Mouse (Mus musculus) CH12.LX (cell line): ENCODE results near the gene Gnb1. TPM values are rescaled to one million over a fixed set of nuclear protein-coding genes. Genes with fewer than 3 reads are reported as not detected.
A peak's percentile ranks its signal among the peaks of the same experiment; 100 is the strongest.

ENCODE experiments used
- DNase-seq: peaks from one replicate; pipeline ENCODE4 v3.0.0-alpha.2; 2013; ENCODE audit errors: extremely low read depth
- H3K27ac ChIP-seq: 2 replicates; pipeline ENCODE4 v1.5.1; 2012; ENCODE audit warnings: low read depth, mild to moderate bottlenecking, control low read depth, moderate library complexity; ENCODE audit not compliant: insufficient read depth
- H3K27me3 ChIP-seq: replicated peaks from 2 replicates; pipeline ENCODE3; 2012; ENCODE audit warnings: inconsistent platforms
- H3K36me3 ChIP-seq, 2 experiments: replicated peaks in 1 of 2; 2 replicates each; pipeline versions ENCODE3 to v1.6.1; 2012; ENCODE audit warnings: inconsistent platforms in 1 of 2, low read length in 1 of 2, mild to moderate bottlenecking in 1 of 2, mixed read lengths in 1 of 2, moderate library complexity in 1 of 2; ENCODE audit not compliant: control insufficient read depth in 1 of 2, insufficient read depth in 1 of 2
- H3K4me1 ChIP-seq, 2 experiments: 2 replicates each; pipeline ENCODE4 v1.6.1; 2012; ENCODE audit warnings: inconsistent platforms in 1 of 2, moderate library complexity in 1 of 2; ENCODE audit not compliant: insufficient read depth in 2 of 2, control insufficient read depth in 1 of 2
- H3K4me2 ChIP-seq: 2 replicates; pipeline ENCODE4 v1.6.1; 2012; ENCODE audit warnings: low read depth, mild to moderate bottlenecking, control low read depth; ENCODE audit not compliant: poor library complexity, insufficient read depth, severe bottlenecking
- H3K4me3 ChIP-seq, 3 experiments: fragments of 150-350 bp in 1 of 3; sonication (generic) in 1 of 3; replicated peaks in 1 of 3; 2 replicates each; pipeline versions ENCODE3 to v1.5.1; 2011 to 2012; ENCODE audit warnings: low read depth in 2 of 3, low read length in 2 of 3, mild to moderate bottlenecking in 2 of 3, moderate library complexity in 2 of 3, control low read depth in 1 of 3, improper control_type of control experiment in 1 of 3, inconsistent platforms in 1 of 3, mixed read lengths in 1 of 3; ENCODE audit not compliant: poor library complexity in 1 of 3
- H3K79me2 ChIP-seq: replicated peaks from 2 replicates; pipeline ENCODE4 v1.6.1; 2012; ENCODE audit warnings: mild to moderate bottlenecking, moderate library complexity; ENCODE audit not compliant: control insufficient read depth, poor library complexity, insufficient read depth, severe bottlenecking; ENCODE audit errors: extremely low read depth
- H3K9ac ChIP-seq: 2 replicates; pipeline ENCODE4 v1.6.1; 2012; ENCODE audit warnings: low read depth, mild to moderate bottlenecking, control low read depth, moderate library complexity; ENCODE audit not compliant: insufficient read depth
- H3K9me3 ChIP-seq: replicated peaks from 2 replicates; pipeline ENCODE3; 2012; ENCODE audit warnings: low read length, inconsistent platforms, mixed read lengths
- BHLHE40 ChIP-seq: IDR thresholded peaks from 2 replicates; pipeline ENCODE4 v1.6.1; 2011; ENCODE audit warnings: mild to moderate bottlenecking, low read depth, low read length, improper control_type of control experiment
- CHD1 ChIP-seq: IDR thresholded peaks from 2 replicates; pipeline ENCODE4 v1.6.1; 2012; ENCODE audit warnings: low read depth, low read length, improper control_type of control experiment, inconsistent platforms
- CHD2 ChIP-seq: IDR thresholded peaks from 2 replicates; pipeline ENCODE4 v1.6.1; 2011; ENCODE audit warnings: low read length, improper control_type of control experiment
- CTCF ChIP-seq, 2 experiments: IDR thresholded peaks in 1 of 2; conservative IDR thresholded peaks in 1 of 2; 2 replicates each; pipeline ENCODE4 v1.5.1; 2011 to 2012; ENCODE audit warnings: low read depth in 2 of 2, low read length in 2 of 2, improper control_type of control experiment in 1 of 2, inconsistent platforms in 1 of 2, mild to moderate bottlenecking in 1 of 2, moderate library complexity in 1 of 2
- E2F4 ChIP-seq: IDR thresholded peaks from 2 replicates; pipeline ENCODE4 v1.6.1; 2011; ENCODE audit warnings: low read depth, low read length, improper control_type of control experiment; ENCODE audit not compliant: insufficient replicate concordance
- ELF1 ChIP-seq: IDR thresholded peaks from 2 replicates; pipeline ENCODE4 v1.6.1; 2014; ENCODE audit warnings: low read depth, mild to moderate bottlenecking, inconsistent platforms, low read length, improper control_type of control experiment
- EP300 ChIP-seq: IDR thresholded peaks from 2 replicates; pipeline ENCODE4 v1.6.1; 2011; ENCODE audit warnings: low read length, improper control_type of control experiment
- ETS1 ChIP-seq: conservative IDR thresholded peaks from 2 replicates; pipeline ENCODE4 v1.6.1; 2012; ENCODE audit warnings: low read depth, mild to moderate bottlenecking, inconsistent platforms, low read length, improper control_type of control experiment, moderate library complexity
- GABPA ChIP-seq: IDR thresholded peaks from 2 replicates; pipeline ENCODE4 v1.6.1; 2012; ENCODE audit warnings: low read depth, low read length, improper control_type of control experiment, inconsistent platforms; ENCODE audit not compliant: insufficient replicate concordance
- HCFC1 ChIP-seq: IDR thresholded peaks from 2 replicates; pipeline ENCODE4 v1.6.1; 2012; ENCODE audit warnings: low read depth, mild to moderate bottlenecking, inconsistent platforms, low read length, improper control_type of control experiment
- IRF4 ChIP-seq: IDR thresholded peaks from 2 replicates; pipeline ENCODE4 v1.6.1; 2014; ENCODE audit warnings: low read depth, mild to moderate bottlenecking, inconsistent platforms, low read length, improper control_type of control experiment
- JUN ChIP-seq: IDR thresholded peaks from 2 replicates; pipeline ENCODE4 v1.6.1; 2011; ENCODE audit warnings: low read depth, mild to moderate bottlenecking, low read length, improper control_type of control experiment, moderate library complexity; ENCODE audit not compliant: insufficient read depth
- JUND ChIP-seq: conservative IDR thresholded peaks from 2 replicates; pipeline ENCODE4 v1.6.1; 2011; ENCODE audit warnings: low read depth, low read length, improper control_type of control experiment
- KAT2A ChIP-seq: IDR thresholded peaks from 2 replicates; pipeline ENCODE4 v1.6.1; 2012; ENCODE audit warnings: low read length, improper control_type of control experiment, inconsistent platforms; ENCODE audit not compliant: insufficient replicate concordance
- MAFK ChIP-seq: IDR thresholded peaks from 2 replicates; pipeline ENCODE4 v1.6.1; 2011; ENCODE audit warnings: low read length, improper control_type of control experiment; ENCODE audit not compliant: insufficient replicate concordance
- MAX ChIP-seq: IDR thresholded peaks from 2 replicates; pipeline ENCODE4 v1.6.1; 2011; ENCODE audit warnings: low read length, improper control_type of control experiment
- MAZ ChIP-seq: IDR thresholded peaks from 2 replicates; pipeline ENCODE4 v1.6.1; 2012; ENCODE audit warnings: low read depth, mild to moderate bottlenecking, inconsistent platforms, low read length, improper control_type of control experiment, moderate library complexity
- MEF2A ChIP-seq: IDR thresholded peaks from 2 replicates; pipeline ENCODE4 v1.6.1; 2014; ENCODE audit warnings: low read depth, mild to moderate bottlenecking, inconsistent platforms, low read length, improper control_type of control experiment, borderline replicate concordance
- MXI1 ChIP-seq: IDR thresholded peaks from 2 replicates; pipeline ENCODE4 v1.6.1; 2011; ENCODE audit warnings: mild to moderate bottlenecking, low read depth, low read length, improper control_type of control experiment
- MYC ChIP-seq: IDR thresholded peaks from 2 replicates; pipeline ENCODE4 v1.6.1; 2011; ENCODE audit warnings: low read depth, mild to moderate bottlenecking, improper control_type of control experiment, low read length
- NELFE ChIP-seq: IDR thresholded peaks from 2 replicates; pipeline ENCODE4 v1.6.1; 2011; ENCODE audit warnings: low read depth, low read length, improper control_type of control experiment
- NRF1 ChIP-seq: IDR thresholded peaks from 2 replicates; pipeline ENCODE4 v1.6.1; 2014; ENCODE audit warnings: low read depth, mild to moderate bottlenecking, inconsistent platforms, low read length, improper control_type of control experiment, moderate library complexity
- PAX5 ChIP-seq: IDR thresholded peaks from 2 replicates; pipeline ENCODE4 v1.6.1; 2012; ENCODE audit warnings: low read length, inconsistent platforms, mixed read lengths
- POLR2A ChIP-seq: IDR thresholded peaks from 2 replicates; pipeline ENCODE4 v1.6.1; 2011; ENCODE audit warnings: low read depth, mild to moderate bottlenecking, improper control_type of control experiment, low read length
- POLR2AphosphoS2 ChIP-seq: IDR thresholded peaks from 2 replicates; pipeline ENCODE4 v1.6.1; 2011; ENCODE audit warnings: low read depth, low read length, improper control_type of control experiment
- RAD21 ChIP-seq: IDR thresholded peaks from 2 replicates; pipeline ENCODE4 v1.6.1; 2011; ENCODE audit warnings: low read depth, mild to moderate bottlenecking, low read length, improper control_type of control experiment, moderate library complexity
- RCOR1 ChIP-seq: conservative IDR thresholded peaks from 2 replicates; pipeline ENCODE4 v1.6.1; 2012; ENCODE audit warnings: low read depth, mild to moderate bottlenecking, inconsistent platforms, low read length, improper control_type of control experiment
- SIN3A ChIP-seq: IDR thresholded peaks from 2 replicates; pipeline ENCODE4 v1.6.1; 2012; ENCODE audit warnings: low read length, improper control_type of control experiment, inconsistent platforms
- SMC3 ChIP-seq: IDR thresholded peaks from 2 replicates; pipeline ENCODE4 v1.6.1; 2011; ENCODE audit warnings: low read depth, low read length, improper control_type of control experiment
- TBP ChIP-seq: conservative IDR thresholded peaks from 2 replicates; pipeline ENCODE4 v1.6.1; 2011; ENCODE audit warnings: low read depth, low read length, improper control_type of control experiment
- TCF12 ChIP-seq: IDR thresholded peaks from 2 replicates; pipeline ENCODE4 v1.6.1; 2014; ENCODE audit warnings: low read depth, mild to moderate bottlenecking, inconsistent platforms, low read length, improper control_type of control experiment
- UBTF ChIP-seq: IDR thresholded peaks from 2 replicates; pipeline ENCODE4 v1.6.1; 2012; ENCODE audit warnings: low read depth, mild to moderate bottlenecking, inconsistent platforms, low read length, improper control_type of control experiment, moderate library complexity
- USF1 ChIP-seq: IDR thresholded peaks from 2 replicates; pipeline ENCODE4 v1.6.1; 2014; ENCODE audit warnings: low read depth, mild to moderate bottlenecking, inconsistent platforms, low read length, improper control_type of control experiment
- USF2 ChIP-seq: conservative IDR thresholded peaks from 2 replicates; pipeline ENCODE4 v1.6.1; 2011; ENCODE audit warnings: low read depth, low read length, improper control_type of control experiment
- ZC3H11A ChIP-seq: IDR thresholded peaks from 2 replicates; pipeline ENCODE4 v1.6.1; 2012; ENCODE audit warnings: low read depth, mild to moderate bottlenecking, inconsistent platforms, low read length, improper control_type of control experiment
- ZKSCAN1 ChIP-seq: IDR thresholded peaks from 2 replicates; pipeline ENCODE4 v1.6.1; 2012; ENCODE audit warnings: low read depth, inconsistent platforms, low read length, improper control_type of control experiment, borderline replicate concordance
- ZMIZ1 ChIP-seq: IDR thresholded peaks from 2 replicates; pipeline ENCODE4 v1.6.1; 2012; ENCODE audit warnings: low read depth, mild to moderate bottlenecking, inconsistent platforms, low read length, improper control_type of control experiment
- ZNF384 ChIP-seq: IDR thresholded peaks from 2 replicates; pipeline ENCODE4 v1.6.1; 2012; ENCODE audit warnings: low read depth, low read length, improper control_type of control experiment, inconsistent platforms
- dilution Hi-C: fragments of 300-500 bp; cut with MboI; formaldehyde crosslinking; loops from 2 replicates; pipeline ENCODE4 v1.14.3; 2020; ENCODE audit warnings: low sequenced_read_pairs; ENCODE audit not compliant: extremely low pct_unique_long_range_greater_than_20kb, extremely low pct_ligation_motif_present
- in situ Hi-C: fragments of 300-500 bp; cut with MboI; formaldehyde crosslinking; loops from 3 replicates; pipeline ENCODE4 v1.14.3; 2019; ENCODE audit warnings: low sequenced_read_pairs, low pct_ligation_motif_present, low pct_unique_long_range_greater_than_20kb, mixed read lengths
- polyA plus RNA-seq: library from polyadenylated mRNA; unstranded; fragments of >175 nt; gene quantifications from 2 replicates; pipeline ENCODE4 v1.2.1, GENCODE M21; 2012; ENCODE audit warnings: low read depth; ENCODE audit not compliant: insufficient read length
- total RNA-seq, 2 experiments: library from RNA; depleted of rRNA; stranded (reverse); fragments of 300-350 nt in 1 of 2; fragments of >200 nt in 1 of 2; gene quantifications; 2 replicates each; pipeline ENCODE4 v1.2.3; 2012 to 2014

Gnb1 gene
- total and polyA plus RNA-seq, 3 experiments = 88.0 to 407 (median 134) TPM

- in situ Hi-C loops = no loop called here
- peaks cover 5 to 46% of the 10 kb centered on the region in 2 experiments for H3K4me1 ChIP-seq
Measured at GRCm38 (mm10) chr4:155601091-155601996, 110.2 kb downstream of the Gnb1 start, which contains the start of gene Slc35e2. Gene Slc35e2 (plus strand): TSS chr4:155601416.

GRCm38 (mm10) chr4:155601997-155602456 is 110.9 kb downstream of the Gnb1 start:
- in situ Hi-C loops (no loop called here), dilution Hi-C loops (no loop called here)
- TF ChIP-seq ZMIZ1 = no peak
- TF ChIP-seq CHD1 = no peak
- TF ChIP-seq MEF2A = no peak
- TF ChIP-seq NELFE = no peak
- no peak for TF ChIP-seq ETS1
- TF ChIP-seq ZNF384 = no peak
- no peak for TF ChIP-seq USF2
- TF ChIP-seq UBTF = no peak
- TF ChIP-seq JUND = no peak
- TF ChIP-seq ELF1 = no peak
- no peak for TF ChIP-seq JUN
- no peak for TF ChIP-seq TBP
- no peak for TF ChIP-seq MAZ
- no peak; the same call in 1 of the 2 replicates for TF ChIP-seq MXI1

More at GRCm38 (mm10) chr4:155601091-155601996, 110.2 kb downstream of the Gnb1 start, which contains the start of gene Slc35e2:
- dilution Hi-C loops = no loop called here
- peak within 1 kb of the TSS; percentile 86 for H3K4me2 ChIP-seq
- peak within 1 kb of the TSS; percentile 78 to 93 (median 88) for H3K4me3 ChIP-seq
- DNase-seq = peak; percentile 94
- no peaks in the 10 kb centered on the region for H3K27me3 ChIP-seq
- peaks cover 24% of the 10 kb centered on the region for H3K79me2 ChIP-seq
- TF ChIP-seq MYC = peak; percentile 79
- TF ChIP-seq CHD1 = peak; percentile 99
- TF ChIP-seq CHD2 = no peak; the same call in 1 of the 2 replicates
- peak; percentile 96; the same call in 1 of the 2 replicates for TF ChIP-seq MAZ
- TF ChIP-seq JUN = no peak
- TF ChIP-seq USF2 = no peak
- TF ChIP-seq BHLHE40 = peak; percentile 86
- 0 out of 2 replicates have a peak, but pooled peaks have one; percentile 70 for TF ChIP-seq POLR2AphosphoS2
- TF ChIP-seq NRF1 = 0 out of 2 replicates have a peak, but pooled peaks have one; percentile 40
- TF ChIP-seq UBTF = no peak
- peak; percentile 55 for TF ChIP-seq TCF12
- peak; percentile 27; the same call in 1 of the 2 replicates for TF ChIP-seq MEF2A
- no peak for TF ChIP-seq CTCF (conservative IDR thresholded peaks at IDR 0.05 in 1 of 2, IDR thresholded peaks at IDR 0.05 in 1 of 2; ENCODE audit: low read depth in 2 of 2, low read length in 2 of 2)
- TF ChIP-seq SIN3A = peak; percentile 71
- no peak for TF ChIP-seq JUND
- no peak for TF ChIP-seq MAFK
- TF ChIP-seq ZC3H11A = no peak
- TF ChIP-seq USF1 = no peak
- peak; percentile 84 for TF ChIP-seq POLR2A
- no peak for TF ChIP-seq RAD21
- 0 out of 2 replicates have a peak, but pooled peaks have one; percentile 2 for TF ChIP-seq IRF4
- TF ChIP-seq ETS1 = no peak
- TF ChIP-seq MAX = peak; percentile 67; the same call in 1 of the 2 replicates
- TF ChIP-seq GABPA = no peak
- no peak for TF ChIP-seq KAT2A
- TF ChIP-seq E2F4 = no peak
- no peak for TF ChIP-seq SMC3
- TF ChIP-seq NELFE = peak; percentile 81
- TF ChIP-seq HCFC1 = peak; percentile 77
- TF ChIP-seq TBP = peak; percentile 93
- no peak for TF ChIP-seq ZKSCAN1
- peak; percentile 95 for TF ChIP-seq ZMIZ1
- no peak for TF ChIP-seq ZNF384
- TF ChIP-seq EP300 = peak; percentile 9; the same call in 1 of the 2 replicates
- TF ChIP-seq RCOR1 = no peak
- no peak for TF ChIP-seq PAX5
- TF ChIP-seq MXI1 = peak; percentile 50
- peak; percentile 23; the same call in 1 of the 2 replicates for TF ChIP-seq ELF1
- TF ChIP-seq, all 38 proteins: peak for 19
- H3K36me3 ChIP-seq = peaks cover 3 to 30% of the 10 kb centered on the region in 2 experiments
- peak within 1 kb of the TSS; percentile 86 for H3K9ac ChIP-seq
- no peaks in the 10 kb centered on the region for H3K9me3 ChIP-seq
- H3K27ac ChIP-seq = peak within 1 kb of the TSS; percentile 99

More at GRCm38 (mm10) chr4:155601997-155602456, 110.9 kb downstream of the Gnb1 start:
- Histone ChIP-seq H3K4me1 (peaks cover 0 to 45% of the 10 kb centered on the region in 2 experiments; a peak in 2 of 4 replicates), H3K27ac (peak overlapping the region; percentile 99), H3K4me3 (peak overlapping the region; percentile 61 to 93 (median 88)), H3K27me3 (no peaks in the 10 kb centered on the region), H3K4me2 (peak overlapping the region; percentile 86), H3K9me3 (no peaks in the 10 kb centered on the region), H3K9ac (peak overlapping the region; percentile 86), H3K79me2 (peaks cover 24% of the 10 kb centered on the region), H3K36me3 (peaks cover 3 to 36% of the 10 kb centered on the region in 2 experiments)
- peak; percentile 38 for DNase-seq
